ENCODE assay signal across 8 mouse cellular contexts in the genomic region with DNA sequence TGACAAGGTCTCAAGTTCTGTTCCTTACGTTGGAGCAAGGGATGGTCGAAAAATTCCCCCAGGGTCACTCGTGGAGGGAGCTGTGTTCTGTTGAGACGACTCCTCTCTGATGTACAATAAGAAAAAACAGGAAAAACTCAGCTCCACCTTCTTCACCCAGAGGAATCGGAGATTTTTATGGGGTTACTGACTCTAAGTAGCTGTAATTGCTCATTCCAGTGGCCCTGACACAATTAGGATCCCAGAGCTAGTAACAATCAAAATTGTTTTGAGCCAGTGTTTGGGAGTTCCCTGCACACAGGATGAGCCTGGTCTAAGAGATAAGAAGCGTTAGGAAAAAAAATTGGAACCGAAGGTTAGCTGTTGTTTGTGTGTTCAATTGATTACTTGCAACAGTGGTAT. TPM values are rescaled to one million over a fixed set of nuclear protein-coding genes. Genes with fewer than 3 reads are reported as not detected.
DNase-seq lines count a peak whose midpoint lies in the region; ATAC-seq and TF ChIP-seq lines count a peak whose summit lies in the region.

Fmo1 (minus strand) TSS at position 331 of the 402 bp plus-strand sequence.

- no peak for ATAC-seq in limb, embryonic 14.5 days (ENCODE audit: low FRiP score, low read depth)
- no peak for ATAC-seq in stomach, postnatal 0 days (ENCODE audit: low FRiP score, low TSS enrichment)
- no peak for ATAC-seq in megakaryocyte progenitor cell, adult 5-6 weeks (replicated peaks; ENCODE audit: poor library complexity)

- H3K27me3 ChIP-seq in limb, embryonic 14.5 days (ENCODE audit: control insufficient read depth, insufficient read depth, low read length), result no peaks in the 10 kb centered on the region
- no peaks in the 10 kb centered on the region for H3K27me3 ChIP-seq in stomach, postnatal 0 days (ENCODE audit: control insufficient read depth, insufficient read depth, low read length)

- DNase-seq in frontal cortex, adult 2 months (ENCODE audit: extremely low spot score in 1 of 2, low spot score in 1 of 2), result no peak
- DNase-seq in frontal cortex, postnatal 10 days (ENCODE audit: low spot score in 2 of 2), result no peak
- peak in 1 of 2 experiments; percentile 27 for DNase-seq in adrenal gland, adult 18-20 months (ENCODE audit: low spot score in 2 of 2)
- no peak for DNase-seq in gastrocnemius, postnatal 4 days (ENCODE audit: low spot score in 2 of 2)
- no peak for DNase-seq in limb, embryonic 14.5 days (ENCODE audit: low spot score)
- no peak for DNase-seq in stomach, postnatal 0 days (ENCODE audit: low spot score)
- DNase-seq in urinary bladder, postnatal 36 days (ENCODE audit: low spot score in 2 of 2), result no peak

- no peak within 1 kb of the TSS for H3K27ac ChIP-seq in limb, embryonic 14.5 days (replicated peaks; ENCODE audit: low read depth, low read length)
- H3K27ac ChIP-seq in stomach, postnatal 0 days (replicated peaks), result no peak within 1 kb of the TSS

- no peak for TF ChIP-seq EP300 in stomach, postnatal 0 days (optimal IDR thresholded peaks at IDR 0.05)

- H3K9me3 ChIP-seq in limb, embryonic 14.5 days (ENCODE audit: control insufficient read depth, low read length), result peaks cover 8% of the 10 kb centered on the region; the same call in 1 of the 2 replicates
- no peaks in the 10 kb centered on the region for H3K9me3 ChIP-seq in stomach, postnatal 0 days (ENCODE audit: control insufficient read depth, low read length)

- H3K36me3 ChIP-seq in limb, embryonic 14.5 days (ENCODE audit: control insufficient read depth, insufficient read depth, low read length), result no peaks in the 10 kb centered on the region
- no peaks in the 10 kb centered on the region for H3K36me3 ChIP-seq in stomach, postnatal 0 days (ENCODE audit: control insufficient read depth, insufficient read depth, low read length)

- TF ChIP-seq CTCF in stomach, postnatal 0 days (IDR thresholded peaks at IDR 0.05; ENCODE audit: low read depth), result no peak

- peaks cover 23% of the 10 kb centered on the region for H3K4me1 ChIP-seq in limb, embryonic 14.5 days (ENCODE audit: control insufficient read depth, insufficient read depth, low read length)
- H3K4me1 ChIP-seq in stomach, postnatal 0 days (replicated peaks; ENCODE audit: control insufficient read depth, insufficient read depth), result no peaks in the 10 kb centered on the region

- no peak for TF ChIP-seq POLR2A in limb, embryonic 14.5 days (IDR thresholded peaks at IDR 0.05; ENCODE audit: borderline replicate concordance, extremely low read depth, insufficient read depth, insufficient read length)

- 21% methylated on average over 7 of the region's 7 CpGs for WGBS in limb, embryonic 14.5 days
- WGBS in stomach, postnatal 0 days, result 55% methylated on average over 7 of the region's 7 CpGs

- H3K4me3 ChIP-seq in limb, embryonic 14.5 days (replicated peaks; ENCODE audit: low read length), result no peak within 1 kb of the TSS
- no peak within 1 kb of the TSS for H3K4me3 ChIP-seq in stomach, postnatal 0 days (ENCODE audit: low read depth, low read length)

- H3K9ac ChIP-seq in limb, embryonic 14.5 days (ENCODE audit: low read depth, low read length, severe bottlenecking), result no peak within 1 kb of the TSS
- no peak within 1 kb of the TSS for H3K9ac ChIP-seq in stomach, postnatal 0 days (ENCODE audit: low read length)

- no peak within 1 kb of the TSS for H3K4me2 ChIP-seq in limb, embryonic 14.5 days (replicated peaks; ENCODE audit: low read depth, low read length, severe bottlenecking)
- H3K4me2 ChIP-seq in stomach, postnatal 0 days (replicated peaks; ENCODE audit: low read depth), result no peak within 1 kb of the TSS

RNA-seq across cellular contexts. Expression of gene Fmo1, which starts in this region (rescaled TPM):
- polyA plus RNA-seq in frontal cortex, adult 2 months (2012; rRNA removed), result 48.3 TPM in 2 replicates
- total RNA-seq in adrenal gland, adult 18-20 months (2021), result 100 to 1,000 TPM; 283 to 539 TPM
- 10 to 100 TPM; 49.6 to 62.8 TPM for total RNA-seq in gastrocnemius, postnatal 4 days (2021)
- polyA plus RNA-seq in limb, embryonic 14.5 days (2012; rRNA removed), result 41.4 and 46.7 TPM in 2 replicates
- polyA plus RNA-seq in limb, embryonic 14.5 days (2014; fragmentation: Nextera tagmentation; extraction: Ambion mirVana), result 33.5 and 35.0 TPM in 2 replicates
- 14.7 and 18.3 TPM in 2 replicates for polyA plus RNA-seq in stomach, postnatal 0 days (2015; fragmentation: Nextera tagmentation; extraction: Ambion mirVana)
- not detected in 2 replicates for total RNA-seq in megakaryocyte progenitor cell, adult 5-6 weeks (2015)
- total RNA-seq in megakaryocyte progenitor cell, adult 5-6 weeks (2017), result not detected in 2 replicates

Comparison
In these comparisons a context has a peak if more than half of its experiments do, and no peak if none do; other contexts are left out.
1. RNA of gene Fmo1 (total RNA-seq): 283 to 539 TPM in adrenal gland, adult 18-20 months and 49.6 to 62.8 TPM in gastrocnemius, postnatal 4 days; not detected in megakaryocyte progenitor cell, adult 5-6 weeks; every median in the first group is over 10 times any median in the second.
2. RNA of gene Fmo1 (total RNA-seq): 283 to 539 TPM in adrenal gland, adult 18-20 months; 49.6 to 62.8 TPM in gastrocnemius, postnatal 4 days; every median in the first group is over 4 times any median in the second.